Mouse (Mus musculus): ENCODE results near the gene Sstr2. TPM values are rescaled to one million over a fixed set of nuclear protein-coding genes. Genes with fewer than 3 reads are reported as not detected.
A peak's percentile ranks its signal among the peaks of the same experiment; 100 is the strongest.
"Not testable (repeated sequence)": the region's sequence is repeated elsewhere in the genome, so short reads cannot be mapped to it uniquely, and the experiment has no call there.

Gene Sstr2
- polyA plus RNA-seq, 1 experiment from 2014 or later = 3.0 TPM

GRCm38 (mm10) chr11:113660213-113660612, 41.1 kb downstream of the Sstr2 start:
- H3K4me3 ChIP-seq (ENCODE audit: low read length); H3K4me1 ChIP-seq (replicated peaks; ENCODE audit: control insufficient read depth, insufficient read depth, low read length); H3K27ac ChIP-seq (ENCODE audit: low read length); H3K27me3 ChIP-seq (ENCODE audit: control insufficient read depth, insufficient read depth, low read depth, low read length); H3K9ac ChIP-seq (ENCODE audit: low read length); H3K4me2 ChIP-seq (ENCODE audit: low read depth, low read length); H3K9me3 ChIP-seq (ENCODE audit: control insufficient read depth, low read length); ATAC-seq (ENCODE audit: low read depth): not testable (repeated sequence)
- WGBS = 85% methylated on average over 3 of the region's 3 CpGs
- peaks cover 41% of the 10 kb centered on the region for H3K36me3 ChIP-seq (ENCODE audit: control insufficient read depth, insufficient read depth, low read length)

- Histone ChIP-seq H3K36me3 (ENCODE audit: control insufficient read depth, insufficient read depth, low read length) (peaks cover 34% of the 10 kb centered on the region), H3K27ac (ENCODE audit: low read length) (no peak overlapping the region), H3K4me3 (ENCODE audit: low read length) (no peak overlapping the region), H3K9me3 (ENCODE audit: control insufficient read depth, low read length) (no peaks in the 10 kb centered on the region), H3K4me2 (ENCODE audit: low read depth, low read length) (no peak overlapping the region), H3K9ac (ENCODE audit: low read length) (no peak overlapping the region), H3K4me1 (replicated peaks; ENCODE audit: control insufficient read depth, insufficient read depth, low read length) (no peaks in the 10 kb centered on the region), H3K27me3 (ENCODE audit: control insufficient read depth, insufficient read depth, low read depth, low read length) (no peaks in the 10 kb centered on the region)
- 90% methylated on average over 11 of the region's 11 CpGs for WGBS
- ATAC-seq (ENCODE audit: low read depth) = no peak
These were observed 41.8 kb downstream of the Sstr2 start for GRCm38 (mm10) chr11:113660940-113661339.

GRCm38 (mm10) chr11:113661835-113662351, 42.8 kb downstream of the Sstr2 start:
- no peak overlapping the region for H3K27ac ChIP-seq (ENCODE audit: low read length)
- H3K9me3 ChIP-seq (ENCODE audit: control insufficient read depth, low read length) = no peaks in the 10 kb centered on the region
- WGBS = 87% methylated on average over 18 of the region's 18 CpGs
- H3K36me3 ChIP-seq (ENCODE audit: control insufficient read depth, insufficient read depth, low read length) = peaks cover 29% of the 10 kb centered on the region
- no peaks in the 10 kb centered on the region for H3K27me3 ChIP-seq (ENCODE audit: control insufficient read depth, insufficient read depth, low read depth, low read length)
- no peak for ATAC-seq (ENCODE audit: low read depth)
- H3K4me2 ChIP-seq (ENCODE audit: low read depth, low read length) = no peak overlapping the region
- H3K9ac ChIP-seq (ENCODE audit: low read length) = no peak overlapping the region
- peaks cover 5% of the 10 kb centered on the region for H3K4me1 ChIP-seq (replicated peaks; ENCODE audit: control insufficient read depth, insufficient read depth, low read length)
- no peak overlapping the region for H3K4me3 ChIP-seq (ENCODE audit: low read length)

GRCm38 (mm10) chr11:113664279-113664678, 45.1 kb downstream of the Sstr2 start:
- no peak for ATAC-seq (ENCODE audit: low read depth)
- 65% methylated on average over 2 of the region's 2 CpGs for WGBS

GRCm38 (mm10) chr11:113666205-113666604, 47.1 kb downstream of the Sstr2 start:
- Histone ChIP-seq H3K27me3 (ENCODE audit: control insufficient read depth, insufficient read depth, low read depth, low read length) (no peaks in the 10 kb centered on the region), H3K27ac (ENCODE audit: low read length) (no peak overlapping the region; the same call in 1 of the 2 replicates), H3K36me3 (ENCODE audit: control insufficient read depth, insufficient read depth, low read length) (peaks cover 21% of the 10 kb centered on the region), H3K9ac (ENCODE audit: low read length) (no peak overlapping the region), H3K4me1 (replicated peaks; ENCODE audit: control insufficient read depth, insufficient read depth, low read length) (peaks cover 18% of the 10 kb centered on the region), H3K9me3 (ENCODE audit: control insufficient read depth, low read length) (no peaks in the 10 kb centered on the region), H3K4me3 (ENCODE audit: low read length) (no peak overlapping the region), H3K4me2 (ENCODE audit: low read depth, low read length) (peak overlapping the region; percentile 16; the same call in 1 of the 2 replicates)
- 53% methylated on average over 6 of the region's 6 CpGs for WGBS
- ATAC-seq (ENCODE audit: low read depth) = no peak

More at GRCm38 (mm10) chr11:113664279-113664678, 45.1 kb downstream of the Sstr2 start:
- peaks cover 18% of the 10 kb centered on the region for H3K4me1 ChIP-seq (replicated peaks; ENCODE audit: control insufficient read depth, insufficient read depth, low read length)
- no peak overlapping the region for H3K27ac ChIP-seq (ENCODE audit: low read length)
- H3K9me3 ChIP-seq (ENCODE audit: control insufficient read depth, low read length) = no peaks in the 10 kb centered on the region
- H3K27me3 ChIP-seq (ENCODE audit: control insufficient read depth, insufficient read depth, low read depth, low read length) = no peaks in the 10 kb centered on the region
- no peak overlapping the region for H3K4me2 ChIP-seq (ENCODE audit: low read depth, low read length)
- H3K9ac ChIP-seq (ENCODE audit: low read length) = no peak overlapping the region
- H3K4me3 ChIP-seq (ENCODE audit: low read length) = no peak overlapping the region
- H3K36me3 ChIP-seq (ENCODE audit: control insufficient read depth, insufficient read depth, low read length) = peaks cover 22% of the 10 kb centered on the region

- peak overlapping the region; percentile 16; the same call in 1 of the 2 replicates for H3K4me2 ChIP-seq (ENCODE audit: low read depth, low read length)
- peaks cover 18% of the 10 kb centered on the region for H3K4me1 ChIP-seq (replicated peaks; ENCODE audit: control insufficient read depth, insufficient read depth, low read length)
- H3K4me3 ChIP-seq (ENCODE audit: low read length) = no peak overlapping the region
- no peak overlapping the region for H3K9ac ChIP-seq (ENCODE audit: low read length)
- H3K27ac ChIP-seq (ENCODE audit: low read length) = no peak overlapping the region; the same call in 1 of the 2 replicates
- peak; percentile 41; the same call in 1 of the 2 replicates for ATAC-seq (ENCODE audit: low read depth)
- H3K27me3 ChIP-seq (ENCODE audit: control insufficient read depth, insufficient read depth, low read depth, low read length) = no peaks in the 10 kb centered on the region
- peaks cover 17% of the 10 kb centered on the region for H3K36me3 ChIP-seq (ENCODE audit: control insufficient read depth, insufficient read depth, low read length)
- 31% methylated on average over 10 of the region's 10 CpGs for WGBS
- no peaks in the 10 kb centered on the region for H3K9me3 ChIP-seq (ENCODE audit: control insufficient read depth, low read length)
These were observed 47.5 kb downstream of the Sstr2 start for GRCm38 (mm10) chr11:113666648-113667047.

- no peaks in the 10 kb centered on the region for H3K27me3 ChIP-seq (ENCODE audit: control insufficient read depth, insufficient read depth, low read depth, low read length)
- 53% methylated on average over 2 of the region's 2 CpGs for WGBS
- H3K4me3 ChIP-seq (ENCODE audit: low read length) = no peak overlapping the region
- H3K4me2 ChIP-seq (ENCODE audit: low read depth, low read length) = no peak overlapping the region
- H3K9ac ChIP-seq (ENCODE audit: low read length) = no peak overlapping the region
- peaks cover 12% of the 10 kb centered on the region for H3K36me3 ChIP-seq (ENCODE audit: control insufficient read depth, insufficient read depth, low read length)
- peak; percentile 28; the same call in 1 of the 2 replicates for ATAC-seq (ENCODE audit: low read depth)
- H3K4me1 ChIP-seq (replicated peaks; ENCODE audit: control insufficient read depth, insufficient read depth, low read length) = peaks cover 18% of the 10 kb centered on the region
- H3K27ac ChIP-seq (ENCODE audit: low read length) = peak overlapping the region; percentile 4
- H3K9me3 ChIP-seq (ENCODE audit: control insufficient read depth, low read length) = no peaks in the 10 kb centered on the region
These were observed 48.0 kb downstream of the Sstr2 start for GRCm38 (mm10) chr11:113667122-113667521.

- Histone ChIP-seq H3K27ac (ENCODE audit: low read length) (peak overlapping the region; percentile 27), H3K4me2 (ENCODE audit: low read depth, low read length) (no peak overlapping the region), H3K9ac (ENCODE audit: low read length) (no peak overlapping the region), H3K27me3 (ENCODE audit: control insufficient read depth, insufficient read depth, low read depth, low read length) (no peaks in the 10 kb centered on the region), H3K4me3 (ENCODE audit: low read length) (no peak overlapping the region), H3K36me3 (ENCODE audit: control insufficient read depth, insufficient read depth, low read length) (peaks cover 9% of the 10 kb centered on the region), H3K4me1 (replicated peaks; ENCODE audit: control insufficient read depth, insufficient read depth, low read length) (peaks cover 18% of the 10 kb centered on the region), H3K9me3 (ENCODE audit: control insufficient read depth, low read length) (no peaks in the 10 kb centered on the region)
- 51% methylated on average over 4 of the region's 4 CpGs for whole genome bisulfite sequencing
- ATAC-seq (ENCODE audit: low read depth) = peak; percentile 41; the same call in 1 of the 2 replicates
These were observed 48.6 kb downstream of the Sstr2 start for GRCm38 (mm10) chr11:113667704-113668103.

GRCm38 (mm10) chr11:113668857-113669256, 49.7 kb downstream of the Sstr2 start:
- no peak for ATAC-seq (ENCODE audit: low read depth)
- H3K4me3 ChIP-seq (ENCODE audit: low read length) = no peak overlapping the region
- H3K27me3 ChIP-seq (ENCODE audit: control insufficient read depth, insufficient read depth, low read depth, low read length) = no peaks in the 10 kb centered on the region
- H3K9ac ChIP-seq (ENCODE audit: low read length) = no peak overlapping the region
- peaks cover 15% of the 10 kb centered on the region for H3K36me3 ChIP-seq (ENCODE audit: control insufficient read depth, insufficient read depth, low read length)
- 81% methylated on average over 5 of the region's 5 CpGs for WGBS
- H3K9me3 ChIP-seq (ENCODE audit: control insufficient read depth, low read length) = no peaks in the 10 kb centered on the region
- H3K4me1 ChIP-seq (replicated peaks; ENCODE audit: control insufficient read depth, insufficient read depth, low read length) = peaks cover 18% of the 10 kb centered on the region
- H3K4me2 ChIP-seq (ENCODE audit: low read depth, low read length) = no peak overlapping the region
- no peak overlapping the region for H3K27ac ChIP-seq (ENCODE audit: low read length)
